Mouse (Mus musculus) Muller cell, postnatal 12 days (primary cell): ENCODE results near the gene Kcnn3.
A peak's percentile ranks its signal among the peaks of the same experiment; 100 is the strongest.

Source experiments
- DNase-seq: peaks from one replicate; pipeline ENCODE4 v3.0.0-alpha.2; 2015; ENCODE audit errors: inconsistent ontology term

Gene Kcnn3

GRCm38 (mm10) chr3:89664808-89665207 is 144.8 kb downstream of the Kcnn3 start:
- DNase-seq: no peak

- no peak for DNase-seq
Measured at GRCm38 (mm10) chr3:89667131-89667530, 147.2 kb downstream of the Kcnn3 start.

GRCm38 (mm10) chr3:89671334-89671733 is 151.4 kb downstream of the Kcnn3 start:
- no peak for DNase-seq

- DNase-seq: no peak
Measured at GRCm38 (mm10) chr3:89672573-89673317, 152.8 kb downstream of the Kcnn3 start.

GRCm38 (mm10) chr3:89677617-89678016 is 157.7 kb downstream of the Kcnn3 start:
- no peak for DNase-seq

GRCm38 (mm10) chr3:89686031-89686430 is 166.1 kb downstream of the Kcnn3 start:
- no peak for DNase-seq

- peak; percentile 77 for DNase-seq
Measured at GRCm38 (mm10) chr3:89688694-89689581, 169.0 kb downstream of the Kcnn3 start.

GRCm38 (mm10) chr3:89691776-89692175 is 171.8 kb downstream of the Kcnn3 start:
- no peak for DNase-seq

- DNase-seq: no peak
Measured at GRCm38 (mm10) chr3:89696152-89696821, 176.3 kb downstream of the Kcnn3 start.

GRCm38 (mm10) chr3:89698958-89699357 is 179.0 kb downstream of the Kcnn3 start:
- DNase-seq: no peak

- no peak for DNase-seq
Measured at GRCm38 (mm10) chr3:89700461-89700860, 180.5 kb downstream of the Kcnn3 start.

- DNase-seq: peak; percentile 6
Measured at GRCm38 (mm10) chr3:89703596-89703995, 183.6 kb downstream of the Kcnn3 start.

GRCm38 (mm10) chr3:89704064-89704463 is 184.1 kb downstream of the Kcnn3 start:
- no peak for DNase-seq

GRCm38 (mm10) chr3:89714359-89715206 is 194.6 kb downstream of the Kcnn3 start, which contains the start of gene Adar:
Gene Adar (plus strand): TSS chr3:89715022.
- DNase-seq: peak; percentile 92

GRCm38 (mm10) chr3:89715207-89715966 is 195.4 kb downstream of the Kcnn3 start:
- DNase-seq: no peak

- no peak for DNase-seq
Measured at GRCm38 (mm10) chr3:89715967-89716256, 195.9 kb downstream of the Kcnn3 start.

- DNase-seq: no peak
Measured at GRCm38 (mm10) chr3:89722032-89722431, 202.1 kb downstream of the Kcnn3 start.

- DNase-seq: no peak
Measured at GRCm38 (mm10) chr3:89723400-89724084, 203.6 kb downstream of the Kcnn3 start.
